Mouse (Mus musculus) kidney, adult 2 months (tissue): ENCODE data around the gene Gdf11. TPM values are rescaled to one million over a fixed set of nuclear protein-coding genes. Genes with fewer than 3 reads are reported as not detected.

Source experiments
- DNase-seq: peaks from one replicate; pipeline ENCODE4 v3.0.0; 2021
- H3K27ac ChIP-seq: fragments of 200-500 bp; 2 replicates; pipeline ENCODE4 v1.5.1; 2012; ENCODE audit warnings: low read depth, low read length, control low read depth, inconsistent platforms; ENCODE audit not compliant: insufficient read depth
- H3K27me3 ChIP-seq: fragments of 200-500 bp; replicated peaks from 2 replicates; pipeline ENCODE4 v1.6.1; 2012; ENCODE audit warnings: mild to moderate bottlenecking, moderate library complexity, low read length, inconsistent platforms; ENCODE audit not compliant: control insufficient read depth, insufficient read depth
- H3K36me3 ChIP-seq: fragments of 200-500 bp; 2 replicates; pipeline ENCODE4 v1.6.1; 2012; ENCODE audit warnings: mild to moderate bottlenecking, moderate library complexity, low read length, inconsistent platforms; ENCODE audit not compliant: control insufficient read depth, insufficient read depth
- H3K4me1 ChIP-seq: fragments of 200-500 bp; 2 replicates; pipeline ENCODE4 v1.6.1; 2011; ENCODE audit warnings: low read length; ENCODE audit not compliant: control insufficient read depth, insufficient read depth
- H3K4me3 ChIP-seq: fragments of 200-500 bp; 2 replicates; pipeline ENCODE4 v1.5.1; 2011; ENCODE audit warnings: mild to moderate bottlenecking, low read depth, low read length, control low read depth; ENCODE audit not compliant: insufficient read depth
- CTCF ChIP-seq: fragments of 200-500 bp; conservative IDR thresholded peaks from 2 replicates; pipeline ENCODE4 v1.5.1; 2011; ENCODE audit warnings: low read depth, mild to moderate bottlenecking, control low read depth, low read length, moderate library complexity, mixed read lengths; ENCODE audit not compliant: insufficient read depth, insufficient read length
- POLR2A ChIP-seq: fragments of 200-500 bp; IDR thresholded peaks from one replicate; pipeline ENCODE4 v1.6.1; 2011; ENCODE audit warnings: low read depth, low read length, control low read depth
- WGBS: fragments of 180-500 bp; shearing (Covaris S2); methylation state at CpG from one replicate; pipeline ENCODE4 v1.1.7; 2018; 5-methylcytosine and 5-hydroxymethylcytosine counted together
- polyA plus RNA-seq: library from polyadenylated mRNA; depleted of rRNA; stranded (reverse); fragments of >200 nt; gene quantifications from 2 replicates; pipeline ENCODE4 v1.2.3, GENCODE M21; 2012

Gdf11 gene
- polyA plus RNA-seq, 1 experiment: 2.5 TPM

DNA sequence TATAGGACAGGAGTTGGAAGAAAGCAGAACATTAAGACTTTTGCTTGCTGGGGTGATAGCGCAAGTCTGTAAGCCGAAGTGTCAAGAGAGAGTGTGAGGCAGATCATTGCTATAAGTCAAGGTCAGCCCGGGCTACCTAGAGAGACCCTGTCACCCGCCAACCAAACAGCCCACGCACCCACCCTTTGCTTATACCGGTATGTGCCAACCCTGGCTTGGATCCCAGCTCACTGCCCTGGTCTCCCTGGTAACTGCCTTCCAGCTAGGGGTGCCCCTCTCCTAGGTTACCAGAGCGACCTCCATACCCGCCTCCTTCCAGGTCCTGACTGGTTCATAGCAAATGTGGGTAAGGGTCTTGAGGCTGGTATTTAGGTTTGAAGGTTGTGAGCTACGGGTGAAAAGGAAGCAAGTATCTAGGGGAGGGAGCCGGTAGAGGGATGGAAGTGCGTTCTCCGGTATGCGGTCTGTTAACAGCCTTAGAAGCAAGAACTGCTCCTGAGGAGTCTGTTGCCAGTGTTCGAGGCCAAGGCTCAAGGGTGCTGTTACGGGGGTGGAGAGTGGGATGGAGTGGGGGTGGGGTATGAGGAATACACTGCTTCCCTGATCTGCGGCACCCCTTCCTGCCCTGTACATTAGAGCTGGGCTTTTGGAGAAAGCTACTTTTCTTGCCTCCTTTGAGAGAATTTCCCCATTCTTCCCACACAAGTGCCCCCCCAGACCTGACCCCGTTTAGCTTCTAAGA, 4.6 kb upstream of the Gdf11 start:
- 17% methylated on average over 17 of the region's 17 CpGs for WGBS
- peak; percentile 55 for DNase-seq

DNA sequence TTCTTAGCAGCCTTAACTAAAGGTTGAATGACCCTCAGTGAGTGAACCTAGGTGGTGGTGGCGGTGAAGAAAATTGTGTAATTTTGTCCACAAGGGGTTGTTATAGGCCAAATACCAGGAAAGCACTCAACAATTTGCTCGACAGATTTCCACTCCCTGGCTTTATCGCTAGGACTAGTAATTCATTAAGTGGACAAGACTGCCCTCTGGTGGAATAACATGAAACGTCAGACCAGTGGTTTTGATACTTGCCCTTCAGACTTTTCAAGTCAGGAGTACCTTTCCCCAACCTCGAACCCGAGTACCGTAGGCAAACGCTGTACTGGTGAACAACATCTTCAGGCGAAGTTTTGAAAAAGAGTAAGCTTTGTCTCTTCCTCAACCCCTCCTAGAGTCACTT, 3.9 kb upstream of the Gdf11 start:
- peak; percentile 94 for DNase-seq
- under 1% methylated on average over 9 of the region's 9 CpGs for WGBS
- Histone ChIP-seq H3K27me3 (no peaks in the 10 kb centered on the region), H3K4me3 (no peak overlapping the region), H3K36me3 (no peaks in the 10 kb centered on the region), H3K4me1 (peaks cover 20% of the 10 kb centered on the region; the same call in 1 of the 2 replicates), H3K27ac (peak overlapping the region; percentile 43; the same call in 1 of the 2 replicates)
- TF ChIP-seq CTCF (peak; percentile 46), POLR2A (no peak)

More for the DNA sequence above, 4.6 kb upstream of the Gdf11 start:
- TF ChIP-seq CTCF: no peak
- no peak for TF ChIP-seq POLR2A
- Histone ChIP-seq H3K27ac (peak overlapping the region; percentile 43; the same call in 1 of the 2 replicates), H3K4me3 (0 out of 2 replicates have a peak overlapping the region, but pooled peaks have one; percentile 8), H3K4me1 (peaks cover 25% of the 10 kb centered on the region; the same call in 1 of the 2 replicates), H3K27me3 (no peaks in the 10 kb centered on the region), H3K36me3 (no peaks in the 10 kb centered on the region)

DNA sequence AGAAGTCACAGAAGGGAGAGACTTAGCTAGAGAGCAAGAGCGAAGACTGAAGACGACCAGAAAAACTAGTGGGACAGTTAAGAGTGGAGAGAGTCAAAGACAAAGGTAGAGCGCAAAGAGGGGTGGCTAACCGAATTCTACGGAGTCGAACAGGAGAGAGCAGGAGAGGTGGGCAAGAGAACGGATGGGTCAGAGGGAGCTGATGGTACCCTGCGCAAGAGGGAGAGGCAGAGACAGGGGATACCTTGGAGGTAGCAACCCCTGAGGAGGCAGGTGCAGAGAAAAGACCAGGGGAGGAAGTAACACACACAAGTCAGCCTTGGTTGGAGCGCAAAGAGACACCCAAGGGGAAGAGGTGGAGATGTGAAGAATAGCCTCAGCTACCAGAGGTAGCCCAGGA, 728 bp upstream of the Gdf11 start:
- TF ChIP-seq POLR2A (no peak), CTCF (no peak)
- 24% methylated on average over 9 of the region's 9 CpGs for WGBS
- Histone ChIP-seq H3K36me3 (no peaks in the 10 kb centered on the region), H3K4me3 (peak overlapping the region; percentile 34; the same call in 1 of the 2 replicates), H3K27ac (no peak overlapping the region), H3K27me3 (no peaks in the 10 kb centered on the region), H3K4me1 (peaks cover 12% of the 10 kb centered on the region; the same call in 1 of the 2 replicates)
- DNase-seq: no peak

DNA sequence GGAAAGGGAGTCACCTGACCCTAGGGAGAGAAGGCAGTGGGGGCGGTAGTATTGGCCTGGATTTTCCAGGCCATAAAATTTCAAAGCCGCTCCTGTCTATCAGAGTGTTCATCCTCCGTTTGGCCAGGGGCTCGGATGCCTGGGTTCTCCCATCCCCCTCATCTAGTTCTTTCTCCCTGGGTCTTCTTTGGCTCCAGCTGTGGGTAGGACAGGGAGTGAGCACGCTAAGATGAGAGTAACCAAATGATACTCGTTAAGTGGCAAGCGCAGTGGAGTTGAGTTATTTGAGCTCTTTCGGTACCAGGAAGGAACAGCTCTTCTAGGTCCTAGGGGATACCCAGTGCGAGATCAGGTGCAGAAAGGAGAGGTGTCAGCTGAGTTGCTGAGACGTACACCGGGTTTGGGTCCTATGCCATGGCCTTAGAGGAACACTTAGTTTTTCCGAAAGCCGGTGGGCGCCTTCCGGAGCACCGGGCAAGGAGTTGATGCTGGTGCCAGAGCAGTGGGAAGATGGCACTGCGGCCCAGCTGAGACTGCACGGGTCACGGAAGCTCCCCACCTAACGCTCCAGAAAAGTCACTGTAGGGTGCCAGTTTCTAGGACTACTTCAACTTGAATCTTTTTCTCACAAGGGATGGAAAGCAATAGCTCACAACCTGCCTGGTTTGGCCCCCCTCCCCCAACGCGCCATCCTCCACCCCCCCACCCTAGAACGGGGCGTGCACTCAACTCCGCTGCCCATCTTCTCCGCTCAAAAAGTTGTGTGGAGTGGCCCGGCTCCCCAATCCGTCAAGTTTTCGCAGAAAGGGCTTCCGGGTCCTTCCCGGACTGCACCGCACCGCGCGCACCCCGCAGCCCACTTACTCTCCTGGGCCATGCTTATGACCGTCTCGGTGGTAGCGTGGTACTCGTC, 879 bp downstream of the Gdf11 start:
- no peak for DNase-seq
- Histone ChIP-seq H3K36me3 (no peaks in the 10 kb centered on the region), H3K4me3 (peak overlapping the region; percentile 81), H3K4me1 (peaks cover 8% of the 10 kb centered on the region; the same call in 1 of the 2 replicates), H3K27ac (no peak overlapping the region), H3K27me3 (no peaks in the 10 kb centered on the region)
- WGBS: 2% methylated on average over 40 of the region's 40 CpGs
- TF ChIP-seq POLR2A (no peak), CTCF (no peak)

DNA sequence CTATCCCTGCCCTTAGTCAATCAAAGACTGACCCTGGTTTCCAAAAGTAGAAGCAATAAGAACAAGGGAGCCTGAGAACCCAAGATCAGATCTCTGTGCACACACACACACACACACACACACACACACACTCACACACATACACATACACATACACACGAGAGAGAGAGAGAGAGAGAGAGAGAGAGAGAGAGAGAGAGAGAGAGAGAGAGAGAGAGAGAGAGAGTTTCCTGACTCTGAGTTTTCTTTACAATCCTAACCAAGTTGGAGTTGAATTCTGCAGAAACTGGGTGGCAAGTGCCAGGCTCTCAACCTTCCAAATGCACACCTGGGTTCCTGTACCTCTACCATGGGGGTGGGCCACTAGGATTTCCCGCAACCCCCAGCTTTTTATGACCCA, 1.7 kb downstream of the Gdf11 start:
- Histone ChIP-seq H3K4me3 (no peak overlapping the region), H3K36me3 (no peaks in the 10 kb centered on the region), H3K4me1 (0 out of 2 replicates have a peak, but pooled peaks cover 2% of the 10 kb centered on the region), H3K27ac (no peak overlapping the region), H3K27me3 (no peaks in the 10 kb centered on the region)
- TF ChIP-seq POLR2A (no peak), CTCF (no peak)
- DNase-seq: no peak
- 67% methylated on average over 1 of the region's 2 CpGs for WGBS

DNA sequence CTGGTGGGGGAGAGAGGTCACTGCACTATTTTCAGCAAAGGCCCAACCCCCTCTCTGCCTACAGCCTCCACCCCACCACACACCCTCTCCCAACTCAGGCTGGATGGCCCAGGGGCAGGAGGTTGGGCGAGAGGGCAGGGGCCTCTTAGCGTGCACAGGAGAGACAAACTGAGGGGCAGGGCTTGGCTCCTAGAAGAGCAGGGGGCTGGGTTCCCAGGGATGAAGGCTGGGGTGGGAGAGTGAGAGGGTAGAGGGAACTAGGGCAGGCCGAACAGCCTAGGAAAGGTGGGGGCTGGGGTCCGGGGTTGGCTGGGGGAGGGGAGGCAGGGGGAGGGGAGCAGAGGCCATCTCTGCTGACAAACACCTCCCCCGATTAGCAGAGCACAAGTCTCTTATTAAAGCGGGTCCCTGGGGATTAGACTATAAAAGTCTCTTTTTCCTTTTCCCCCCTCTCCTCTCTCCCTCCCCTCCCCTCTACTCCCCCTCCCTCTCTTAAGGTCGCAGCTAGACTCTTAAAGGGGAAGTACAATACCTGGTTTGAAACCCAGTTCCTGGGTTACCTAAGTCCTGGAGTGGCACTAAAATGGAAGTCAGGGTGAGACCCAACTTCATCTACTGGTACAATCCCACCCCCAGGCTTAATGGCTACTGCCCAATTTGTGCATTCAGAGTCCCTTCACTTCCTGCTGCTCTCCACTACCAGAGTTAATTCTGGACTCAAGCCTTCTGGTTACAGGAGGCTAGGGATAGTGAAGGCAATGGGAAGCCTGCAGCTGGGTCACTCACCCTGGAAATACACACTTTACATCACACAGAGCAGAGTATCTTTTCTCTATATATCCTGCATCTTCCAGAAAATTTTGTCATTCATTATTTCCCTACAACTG, 2.3 kb downstream of the Gdf11 start:
- H3K27ac ChIP-seq: 0 out of 2 replicates have a peak overlapping the region, but pooled peaks have one; percentile 26
- WGBS: 10% methylated on average over 7 of the region's 7 CpGs

More for the DNA sequence above, 2.3 kb downstream of the Gdf11 start:
- TF ChIP-seq CTCF (no peak), POLR2A (no peak)
- Histone ChIP-seq H3K4me3 (peak overlapping the region; percentile 11), H3K27me3 (no peaks in the 10 kb centered on the region), H3K4me1 (0 out of 2 replicates have a peak, but pooled peaks cover 2% of the 10 kb centered on the region), H3K36me3 (no peaks in the 10 kb centered on the region)
- peak; percentile 21 for DNase-seq
